Mouse (Mus musculus) yolk sac, embryonic 10.5 days (tissue): ENCODE data around the gene Bahcc1.
A peak's percentile ranks its signal among the peaks of the same experiment; 100 is the strongest.

Experiments used
- DNase-seq: peaks from one replicate; pipeline ENCODE4 v3.0.0-alpha.2; 2017; ENCODE audit warnings: low spot score

Gene Bahcc1

DNA sequence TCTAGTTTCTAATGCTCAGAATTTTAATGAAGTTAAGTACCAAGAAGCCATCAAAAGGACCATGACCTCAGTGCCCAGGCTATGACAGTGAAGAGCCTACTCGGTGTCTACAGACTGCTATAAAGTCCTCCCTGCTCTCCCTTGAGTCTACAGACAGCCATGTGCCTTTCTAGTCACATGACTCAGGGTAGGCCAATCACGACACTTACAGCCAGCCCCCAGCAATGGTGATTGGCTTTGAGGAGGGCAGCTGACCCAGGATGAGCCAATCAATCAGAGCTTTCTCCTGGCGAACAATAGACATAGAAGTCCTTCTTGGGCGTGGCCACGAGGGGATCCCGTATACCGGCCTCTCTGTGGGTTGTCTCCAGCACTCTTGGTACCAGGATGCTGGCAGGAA is 65.0 kb downstream of the Bahcc1 start:
- no peak for DNase-seq

GRCm38 (mm10) chr11:120298441-120299141 is 65.8 kb downstream of the Bahcc1 start:
- no peak for DNase-seq

DNA sequence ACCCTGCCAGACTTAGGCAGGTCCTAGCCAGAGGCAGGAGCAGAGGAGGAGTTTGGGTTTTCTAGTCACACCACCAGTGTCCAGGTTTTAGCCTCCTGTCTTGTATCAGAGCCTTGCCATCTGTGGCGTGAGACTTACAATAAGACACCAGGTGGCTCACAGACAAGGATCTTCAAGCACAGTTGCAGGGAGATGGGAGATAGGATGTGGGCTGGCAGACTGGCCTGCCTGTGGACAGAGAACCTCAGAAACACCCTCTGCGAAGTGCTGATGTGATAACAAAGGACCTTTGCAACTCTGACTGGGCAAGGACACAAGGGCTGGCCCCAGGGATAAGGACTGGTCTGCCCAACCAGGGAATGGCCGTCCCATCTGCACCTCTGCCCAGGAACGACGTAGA is 66.7 kb downstream of the Bahcc1 start:
- DNase-seq = no peak

DNA sequence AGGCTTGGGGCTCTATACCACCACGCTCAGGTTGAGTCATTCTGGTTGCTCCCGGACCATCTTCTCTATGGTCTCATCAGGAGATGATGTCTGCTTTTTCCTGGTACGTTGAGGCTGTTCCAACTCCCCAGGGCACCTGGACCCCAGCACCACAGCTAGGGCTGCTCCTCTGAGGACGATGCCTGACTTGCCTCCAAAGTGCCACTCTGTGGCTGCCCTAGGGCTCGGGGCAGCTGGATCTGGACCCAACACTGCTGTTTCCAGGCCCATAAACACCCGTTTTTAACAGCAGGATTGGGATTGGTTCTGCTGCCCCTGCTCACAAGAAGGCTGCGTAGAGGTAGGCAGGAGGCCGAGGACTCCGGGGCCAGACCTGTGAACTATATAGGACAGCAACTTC is 70.4 kb downstream of the Bahcc1 start:
- no peak for DNase-seq

- no peak for DNase-seq
Measured at GRCm38 (mm10) chr11:120303559-120304349, 71.0 kb downstream of the Bahcc1 start.

- DNase-seq = no peak
Measured at GRCm38 (mm10) chr11:120304350-120304694, 71.6 kb downstream of the Bahcc1 start.

DNA sequence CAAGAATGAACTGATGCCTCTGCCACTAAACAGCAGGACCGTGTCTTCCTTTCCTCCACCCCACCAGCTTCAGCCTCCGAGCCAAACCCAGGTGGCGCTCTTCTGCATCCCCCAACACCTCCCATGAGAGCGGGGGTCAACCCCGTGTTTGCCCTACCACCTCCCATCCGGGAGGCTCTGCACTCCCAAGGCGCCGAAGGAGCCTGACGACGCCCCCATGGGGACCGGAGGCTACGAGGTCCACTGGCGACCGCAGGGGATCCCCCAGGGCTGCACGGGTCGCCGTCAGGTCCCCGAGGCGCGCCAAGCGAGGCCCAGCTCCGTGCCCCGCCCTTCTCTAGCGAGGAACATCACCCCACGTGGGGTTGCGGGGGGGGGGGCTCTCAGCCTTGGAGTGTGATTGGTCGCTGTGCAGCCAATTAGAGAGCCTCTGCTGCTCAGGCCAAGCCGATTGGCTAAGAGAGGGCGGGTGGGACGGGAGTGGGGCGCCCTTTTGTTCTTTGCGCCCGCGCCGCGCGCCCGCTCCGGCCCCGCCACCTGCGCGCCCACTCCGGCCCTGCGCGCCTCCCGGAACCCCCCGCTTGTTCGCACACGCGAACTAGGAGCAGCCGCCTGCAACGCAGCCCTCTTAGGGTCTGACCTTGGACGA is 72.3 kb downstream of the Bahcc1 start:
- peak; percentile 98 for DNase-seq

DNA sequence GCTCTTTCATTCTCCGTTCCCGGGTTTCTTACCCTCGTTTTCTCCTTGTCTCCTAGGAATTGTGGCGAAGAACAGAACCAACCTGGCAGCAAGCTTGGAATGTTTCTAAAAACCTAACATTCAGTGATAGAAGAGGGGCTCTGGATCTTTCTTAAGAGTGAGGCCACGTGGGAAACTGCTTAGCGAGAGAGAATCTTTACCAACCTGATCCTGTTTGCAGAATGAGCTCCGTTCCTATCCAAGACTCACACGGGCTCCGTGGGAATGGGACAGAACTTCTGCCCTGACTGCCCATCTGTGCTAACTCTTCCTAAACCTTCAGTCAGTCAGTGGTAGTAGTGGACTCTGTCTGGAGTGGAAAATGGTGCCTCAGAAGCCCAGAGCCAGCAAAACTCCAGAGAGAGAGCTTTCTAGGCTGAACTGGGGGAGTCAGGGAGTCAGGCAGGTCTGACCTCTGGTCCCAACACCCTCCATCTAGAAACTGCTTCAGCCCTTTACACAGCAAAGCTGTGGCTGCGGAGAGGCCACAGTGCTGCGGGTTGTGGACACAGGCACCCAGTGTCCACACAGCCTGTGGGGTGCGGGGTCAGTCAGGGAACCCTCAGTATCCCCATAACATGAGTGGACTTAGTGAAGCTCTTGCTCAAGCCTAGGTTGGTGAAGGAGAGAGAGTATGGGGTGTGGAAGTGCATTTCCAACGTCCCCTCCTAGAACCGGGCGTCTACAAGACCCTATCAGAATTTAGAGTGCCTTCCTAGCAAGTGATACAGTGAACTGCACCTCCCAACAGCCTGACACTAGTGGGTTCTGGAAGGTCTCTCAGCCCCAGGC is 73.0 kb downstream of the Bahcc1 start:
- no peak for DNase-seq

DNA sequence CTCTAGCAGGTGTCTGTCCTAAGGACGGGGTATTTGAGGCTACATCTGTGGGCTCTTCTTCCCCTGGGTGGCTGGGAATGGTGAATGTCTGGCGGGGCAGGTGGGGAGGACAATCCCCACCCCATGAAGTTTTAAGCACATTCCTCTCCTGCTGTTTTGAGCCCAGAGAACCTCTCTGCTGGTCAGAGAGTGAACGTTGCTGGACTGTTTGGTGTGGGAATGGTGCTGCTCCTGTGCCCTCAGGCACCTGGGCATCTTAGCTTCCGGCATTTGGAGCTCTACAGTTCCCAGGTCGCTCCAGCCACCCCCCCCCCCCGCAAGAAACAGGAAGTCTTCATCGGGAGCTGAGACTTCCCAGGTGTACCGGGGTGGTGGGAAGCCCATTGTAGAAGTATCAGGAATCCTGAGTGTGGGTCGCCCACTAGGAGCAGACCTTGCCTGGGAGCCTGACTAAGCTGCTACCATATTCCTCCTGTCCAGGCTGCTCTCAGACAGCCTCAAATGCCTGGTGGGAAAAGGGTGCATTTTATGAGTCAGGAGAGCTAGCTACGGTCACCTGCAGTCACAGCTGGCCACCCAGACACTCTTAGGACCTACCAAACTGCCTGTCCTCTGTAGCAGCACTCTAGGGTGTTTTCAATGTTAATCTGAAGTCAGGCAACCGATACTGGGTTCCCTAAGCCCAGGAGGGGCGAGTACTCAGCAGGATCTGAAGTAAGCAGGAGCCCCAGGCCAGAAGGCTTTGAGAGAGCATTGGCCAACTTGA is 73.8 kb downstream of the Bahcc1 start:
- DNase-seq = no peak

DNA sequence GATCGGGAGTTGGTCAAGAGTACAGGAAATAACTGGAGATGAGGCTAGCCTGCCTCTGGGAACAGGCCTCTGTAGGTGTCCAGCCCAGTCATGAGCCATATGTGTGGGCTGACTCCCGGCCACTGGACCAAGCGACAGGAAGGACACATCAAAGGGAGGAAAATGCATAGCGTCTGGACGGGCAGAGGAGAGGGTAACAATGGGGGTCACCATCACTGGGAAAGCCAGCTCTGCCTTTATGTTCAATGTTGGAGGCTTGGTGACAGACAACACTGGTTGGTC is 74.3 kb downstream of the Bahcc1 start:
- no peak for DNase-seq

GRCm38 (mm10) chr11:120307566-120308430 is 75.1 kb downstream of the Bahcc1 start:
- DNase-seq = peak; percentile 88

GRCm38 (mm10) chr11:120308441-120309320 is 75.9 kb downstream of the Bahcc1 start:
- no peak for DNase-seq

DNA sequence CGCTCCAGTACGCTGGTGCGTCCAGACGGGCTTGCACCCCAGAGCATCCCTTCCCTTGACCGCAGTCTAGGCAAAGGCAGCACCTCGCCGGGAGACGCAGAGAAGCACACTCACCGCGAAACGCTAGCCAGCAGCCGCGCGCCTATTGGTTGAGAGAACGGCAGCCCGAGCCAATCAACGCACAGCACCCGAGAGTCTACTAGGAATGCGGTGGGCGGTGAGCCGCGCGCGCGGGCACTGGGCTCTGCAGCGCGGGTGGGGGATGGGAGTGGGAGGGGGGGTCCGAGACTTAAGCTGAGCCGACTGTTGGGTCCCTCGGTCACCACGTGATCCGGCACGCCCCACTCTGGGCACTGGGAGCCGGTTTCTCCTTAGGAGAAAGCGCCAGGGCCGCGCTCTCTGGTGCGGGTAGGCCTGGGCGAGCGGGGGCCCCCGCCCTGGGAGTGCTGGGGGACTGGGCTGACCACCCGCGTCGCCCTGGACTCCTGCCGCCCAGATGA is 78.1 kb downstream of the Bahcc1 start:
- DNase-seq = peak; percentile 96

DNA sequence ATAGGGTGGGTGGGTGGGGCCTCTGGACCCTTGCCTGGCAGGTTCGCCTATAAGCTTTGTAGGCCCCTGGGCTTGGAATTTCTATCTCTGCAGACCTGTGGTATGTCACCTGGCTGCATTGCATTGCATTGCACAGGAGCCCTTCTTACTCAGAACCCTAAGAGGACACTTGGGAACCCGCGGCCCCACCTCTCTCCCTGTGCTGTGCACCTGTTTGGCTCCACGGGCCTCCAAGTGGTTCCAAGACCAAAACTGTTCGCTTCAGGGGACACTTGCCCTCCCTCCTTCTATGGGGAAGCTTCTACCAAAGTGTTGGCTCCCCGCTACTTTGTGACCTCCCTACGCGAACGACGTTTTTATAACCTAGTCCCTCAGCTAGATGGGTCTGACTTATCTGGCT is 78.8 kb downstream of the Bahcc1 start:
- DNase-seq = no peak

DNA sequence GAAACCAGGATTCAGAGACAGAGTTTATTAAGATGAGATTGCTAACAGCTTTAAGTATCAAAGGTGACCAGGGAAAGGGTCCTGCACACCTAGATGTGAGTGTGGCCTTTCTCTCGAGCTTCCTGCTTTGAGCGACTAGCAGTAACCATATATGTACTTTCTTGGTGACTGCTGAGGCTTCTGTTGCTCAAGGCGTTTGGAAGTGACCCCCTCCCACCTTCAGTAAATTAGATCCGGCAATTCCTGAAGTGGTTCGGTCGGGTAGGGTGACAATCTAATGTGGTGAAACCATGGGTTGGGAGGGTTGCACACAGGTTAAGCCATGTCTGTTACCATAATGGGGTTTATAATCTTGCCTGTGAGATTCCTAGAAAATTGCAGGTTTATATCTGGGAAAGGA is 79.3 kb downstream of the Bahcc1 start:
- DNase-seq = no peak

DNA sequence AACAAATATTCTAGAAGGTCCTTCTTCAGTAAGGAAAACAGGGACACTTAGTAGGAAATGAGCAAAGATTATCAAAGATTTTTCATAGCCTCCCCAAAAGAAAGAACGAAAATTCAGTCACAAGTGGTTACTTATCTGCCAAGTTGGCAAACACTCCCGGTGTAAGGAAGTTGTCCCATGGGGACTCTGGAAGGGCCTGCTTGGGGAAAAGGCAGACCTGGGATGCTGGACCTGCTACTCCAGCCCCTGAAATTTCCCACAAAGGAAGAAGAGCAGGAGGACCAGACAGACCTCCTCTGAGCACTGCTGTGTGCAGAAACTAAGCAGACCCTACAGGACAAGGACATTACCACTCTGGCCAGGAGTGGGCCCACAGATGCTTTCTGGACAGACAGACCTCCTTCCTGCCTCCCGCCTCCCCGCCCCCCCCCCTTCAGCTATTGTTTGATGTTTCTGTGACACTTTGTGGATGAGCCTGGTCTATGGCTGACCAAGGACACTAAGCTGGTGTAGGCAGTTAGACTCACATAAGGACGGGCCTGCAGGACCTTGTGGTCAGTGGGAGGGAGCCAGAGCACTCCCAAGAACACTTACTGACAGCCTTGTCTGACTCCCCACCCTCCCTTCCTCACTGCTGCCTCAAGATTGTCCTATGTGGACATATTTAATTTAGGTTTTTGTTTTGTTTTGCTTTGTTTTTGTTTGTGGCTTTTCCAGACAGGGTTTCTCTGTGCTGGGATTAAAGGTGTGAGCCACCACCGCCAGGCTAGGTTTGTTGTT is 81.3 kb downstream of the Bahcc1 start:
- DNase-seq = no peak

DNA sequence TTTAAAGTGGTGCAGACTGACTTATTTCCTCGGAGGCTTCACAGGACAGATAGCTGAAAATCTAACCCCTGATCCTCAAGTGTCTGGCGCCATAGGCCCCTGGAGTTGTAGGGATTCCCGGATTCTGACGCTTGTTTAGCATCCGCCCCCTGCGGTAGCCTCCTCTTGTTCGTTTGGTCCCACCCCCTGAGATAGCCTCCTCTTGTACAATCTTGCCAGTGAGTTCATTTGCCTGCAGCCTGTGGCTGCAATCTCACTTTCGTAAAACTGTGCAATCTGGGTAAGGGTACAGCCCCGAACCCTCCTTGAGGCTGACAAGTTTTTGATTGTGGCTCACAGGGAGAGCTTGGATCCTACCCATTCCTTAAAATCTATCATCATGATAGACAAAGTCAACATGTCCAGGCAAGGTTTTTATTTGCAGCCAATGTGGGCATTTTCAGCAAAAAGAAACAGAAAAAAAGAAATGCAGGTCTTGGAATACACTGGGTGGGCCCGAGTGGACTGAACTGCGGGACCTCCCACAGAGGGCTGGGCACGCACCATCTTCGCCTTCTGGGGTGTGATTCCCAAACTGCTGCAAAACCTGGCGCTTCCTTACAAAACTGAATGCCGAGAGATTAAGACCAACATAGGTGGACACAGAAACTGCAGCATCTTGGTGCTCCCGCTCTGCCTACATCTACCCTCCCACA is 82.1 kb downstream of the Bahcc1 start:
- no peak for DNase-seq

- DNase-seq = no peak
Measured at GRCm38 (mm10) chr11:120315416-120315761, 82.6 kb downstream of the Bahcc1 start.
